ENCODE assay signal across 18 mouse cellular contexts in genomic region chr17:12076816-12077215, GRCm38 (mm10).
"Had no signal": no experiment of that assay in that cellular context is flagged by ENCODE, and none has a peak within 500 bp of the region (broad histone marks: within the 10 kb centered on the region; RNA-seq: fewer than 3 reads in every experiment).

No protein-coding gene starts in this region.

- ATAC-seq: liver, embryonic 12.5 days; midbrain, embryonic 15.5 days had no signal

- H3K4me1 ChIP-seq: liver, embryonic 12.5 days; midbrain, embryonic 12.5 days; midbrain, embryonic 15.5 days; neural tube, embryonic 12.5 days; neural tube, embryonic 15.5 days; stomach, embryonic 15.5 days had no signal

- H3K4me2 ChIP-seq: limb, embryonic 13.5 days; liver, embryonic 12.5 days; liver, embryonic 15.5 days; lung, embryonic 15.5 days; midbrain, embryonic 12.5 days; midbrain, embryonic 15.5 days; neural tube, embryonic 12.5 days; neural tube, embryonic 15.5 days; stomach, embryonic 15.5 days had no signal

- H3K27ac ChIP-seq: limb, embryonic 10.5 days; limb, embryonic 13.5 days; liver, embryonic 12.5 days; liver, embryonic 15.5 days; lung, embryonic 15.5 days; midbrain, embryonic 12.5 days; midbrain, embryonic 15.5 days; neural tube, embryonic 12.5 days; neural tube, embryonic 15.5 days; stomach, embryonic 15.5 days had no signal

- H3K27me3 ChIP-seq: limb, embryonic 13.5 days; lung, embryonic 15.5 days; midbrain, embryonic 12.5 days; midbrain, embryonic 15.5 days; neural tube, embryonic 12.5 days; neural tube, embryonic 15.5 days; stomach, embryonic 15.5 days had no signal

- H3K4me3 ChIP-seq: limb, embryonic 10.5 days; limb, embryonic 13.5 days; liver, embryonic 12.5 days; liver, embryonic 15.5 days; lung, embryonic 15.5 days; midbrain, embryonic 12.5 days; midbrain, embryonic 15.5 days; neural tube, embryonic 12.5 days; neural tube, embryonic 15.5 days; stomach, embryonic 15.5 days had no signal

- DNase-seq: kidney, adult 9 months; kidney, postnatal 14 days; kidney, postnatal 4 days; liver; lung, adult 18-20 months; lung, postnatal 10 days; lung, postnatal 4 days; thymus, postnatal 36 days had no signal

- H3K9ac ChIP-seq: limb, embryonic 13.5 days; liver, embryonic 12.5 days; liver, embryonic 15.5 days; lung, embryonic 15.5 days; midbrain, embryonic 12.5 days; midbrain, embryonic 15.5 days; neural tube, embryonic 12.5 days; neural tube, embryonic 15.5 days; stomach, embryonic 15.5 days had no signal

- H3K9me3 ChIP-seq: limb, embryonic 10.5 days; limb, embryonic 13.5 days; liver, embryonic 12.5 days; liver, embryonic 15.5 days; lung, embryonic 15.5 days; midbrain, embryonic 12.5 days; midbrain, embryonic 15.5 days; neural tube, embryonic 12.5 days; neural tube, embryonic 15.5 days; stomach, embryonic 15.5 days had no signal

- H3K36me3 ChIP-seq: limb, embryonic 10.5 days; limb, embryonic 13.5 days; liver, embryonic 12.5 days; liver, embryonic 15.5 days; lung, embryonic 15.5 days; midbrain, embryonic 12.5 days; midbrain, embryonic 15.5 days; neural tube, embryonic 12.5 days; neural tube, embryonic 15.5 days; stomach, embryonic 15.5 days had no signal
